Comparison of ENCODE assay signal across 8 mouse cellular contexts in genomic region chr4:110119438-110119837, GRCm38 (mm10).
DNase-seq lines count a peak whose midpoint lies in the region; ATAC-seq lines count a peak whose summit lies in the region.

No protein-coding gene starts in this region.

- DNase-seq in heart, postnatal 4 days = peak; percentile 33
- no peak for DNase-seq in heart, adult 9 months (ENCODE audit: low spot score in 2 of 2)
- peak; percentile 5 for DNase-seq in A20 (ENCODE audit: low read depth, low spot score)
- DNase-seq in embryo, embryonic 10.5 days (ENCODE audit: low spot score) = peak; percentile 86
- peak; percentile 60 to 66 for DNase-seq in kidney, postnatal 4 days
- DNase-seq in layer of hippocampus, postnatal 10 days (ENCODE audit: low spot score in 2 of 2) = no peak
- DNase-seq in cerebellum, adult 18-20 months = no peak

- ATAC-seq in inflammation-experienced regulatory T-cells, adult 6 months = no peak

Comparison
In these comparisons a context has a peak if more than half of its experiments do, and no peak if none do; other contexts are left out.
1. DNase-seq: peak in heart, postnatal 4 days (single experiment), A20 (single experiment), embryo, embryonic 10.5 days (single experiment) and kidney, postnatal 4 days (2 of 2); none in heart, adult 9 months (0 of 2), layer of hippocampus, postnatal 10 days (0 of 2) and cerebellum, adult 18-20 months (0 of 2).